Mouse (Mus musculus) small intestine, adult 2 months (tissue): Measurements from ENCODE around the gene Rpap1. TPM values are rescaled to one million over a fixed set of nuclear protein-coding genes. Genes with fewer than 3 reads are reported as not detected.
A peak's percentile ranks its signal among the peaks of the same experiment; 100 is the strongest.

Source experiments
- H3K27ac ChIP-seq: fragments of 200-500 bp; 2 replicates; pipeline ENCODE4 v1.5.1; 2012; ENCODE audit warnings: low read depth, low read length, control low read depth, inconsistent platforms; ENCODE audit not compliant: insufficient read depth
- H3K27me3 ChIP-seq: fragments of 200-500 bp; 2 replicates; pipeline ENCODE4 v1.6.1; 2012; ENCODE audit warnings: mild to moderate bottlenecking, moderate library complexity, low read length, inconsistent platforms; ENCODE audit not compliant: control insufficient read depth, insufficient read depth
- H3K36me3 ChIP-seq: fragments of 200-500 bp; 2 replicates; pipeline ENCODE4 v1.6.1; 2012; ENCODE audit warnings: mild to moderate bottlenecking, low read length, control low read depth, inconsistent platforms; ENCODE audit not compliant: control insufficient read depth, insufficient read depth
- H3K4me1 ChIP-seq: fragments of 200-500 bp; 2 replicates; pipeline ENCODE4 v1.6.1; 2012; ENCODE audit warnings: low read length, inconsistent platforms, mixed read lengths; ENCODE audit not compliant: control insufficient read depth, insufficient read depth, insufficient read length
- H3K4me3 ChIP-seq: fragments of 200-500 bp; 2 replicates; pipeline ENCODE4 v1.5.1; 2012; ENCODE audit warnings: low read depth, mild to moderate bottlenecking, control low read depth, inconsistent platforms, low read length, moderate library complexity
- CTCF ChIP-seq: fragments of 200-500 bp; IDR thresholded peaks from 2 replicates; pipeline ENCODE4 v1.5.1; 2012; ENCODE audit warnings: low read depth, mild to moderate bottlenecking, control low read depth, inconsistent platforms, low read length, moderate library complexity, mixed read lengths; ENCODE audit not compliant: insufficient replicate concordance, insufficient read length; ENCODE audit errors: extremely low read depth
- POLR2A ChIP-seq: fragments of 200-500 bp; IDR thresholded peaks from 2 replicates; pipeline ENCODE4 v1.6.1; 2012; ENCODE audit warnings: low read depth, mild to moderate bottlenecking, control low read depth, inconsistent platforms, low read length, moderate library complexity
- WGBS: fragments of 180-500 bp; shearing (Covaris S2); methylation state at CpG from one replicate; pipeline ENCODE4 v1.1.7; 2018; 5-methylcytosine and 5-hydroxymethylcytosine counted together
- polyA plus RNA-seq: library from polyadenylated mRNA; depleted of rRNA; stranded (reverse); fragments of >200 nt; gene quantifications from 2 replicates; pipeline ENCODE4 v1.2.3, GENCODE M21; 2012

The Rpap1 gene
- polyA plus RNA-seq, 1 experiment, result 18.2 TPM

GRCm38 (mm10) chr2:119758844-119759835, 28.2 kb downstream of the Rpap1 start:
- TF ChIP-seq POLR2A (no peak), CTCF (no peak)
- Histone ChIP-seq H3K27ac (no peak overlapping the region), H3K4me1 (peaks cover 8% of the 10 kb centered on the region), H3K36me3 (peaks cover 3% of the 10 kb centered on the region), H3K27me3 (peaks cover 21% of the 10 kb centered on the region), H3K4me3 (peak overlapping the region; percentile 85)
- 13% methylated on average over 44 of the region's 44 CpGs for WGBS

DNA sequence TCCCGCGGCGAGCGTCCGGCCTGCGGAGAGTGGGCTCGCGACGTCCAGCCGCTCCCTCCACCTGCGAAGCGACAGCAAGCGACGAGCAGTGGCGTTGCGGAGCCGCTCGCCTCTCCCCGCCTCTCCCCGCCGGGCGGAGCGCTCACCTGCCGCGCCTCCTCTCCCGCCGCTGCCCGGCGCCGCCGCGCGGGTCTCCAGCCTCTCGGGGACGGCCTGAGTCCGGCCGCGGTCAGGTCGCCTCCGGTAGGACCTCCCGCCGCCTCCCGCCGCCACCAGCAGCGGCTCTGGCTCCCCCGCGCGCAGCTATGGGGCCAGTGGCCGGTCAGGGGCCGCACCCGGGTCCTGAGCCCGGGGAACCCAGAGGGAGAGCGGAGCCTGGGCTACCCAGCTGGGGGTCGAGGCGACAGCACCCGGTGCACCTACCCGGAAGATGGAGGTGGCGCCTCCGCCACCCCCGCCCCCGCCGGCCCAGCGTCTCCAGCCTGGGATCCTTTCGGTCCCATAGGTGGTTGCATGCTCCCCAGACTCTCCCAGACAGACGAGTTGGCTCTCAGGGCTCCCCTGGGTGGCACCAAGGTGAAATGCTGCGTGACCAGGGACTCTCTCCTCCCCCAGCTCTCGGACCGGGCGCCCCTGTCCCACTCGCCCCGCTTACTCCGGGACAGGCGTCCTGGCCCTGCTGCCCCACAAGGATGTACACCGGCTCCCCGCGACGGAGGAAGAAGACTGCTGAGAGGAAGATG, 29.1 kb downstream of the Rpap1 start:
- TF ChIP-seq POLR2A, result no peak
- no peak for TF ChIP-seq CTCF
- 1% methylated on average over 74 of the region's 77 CpGs for WGBS
- H3K4me1 ChIP-seq, result peaks cover 8% of the 10 kb centered on the region
- no peaks in the 10 kb centered on the region for H3K36me3 ChIP-seq
- peak overlapping the region; percentile 85 for H3K4me3 ChIP-seq
- no peak overlapping the region for H3K27ac ChIP-seq
- peaks cover 21% of the 10 kb centered on the region for H3K27me3 ChIP-seq

DNA sequence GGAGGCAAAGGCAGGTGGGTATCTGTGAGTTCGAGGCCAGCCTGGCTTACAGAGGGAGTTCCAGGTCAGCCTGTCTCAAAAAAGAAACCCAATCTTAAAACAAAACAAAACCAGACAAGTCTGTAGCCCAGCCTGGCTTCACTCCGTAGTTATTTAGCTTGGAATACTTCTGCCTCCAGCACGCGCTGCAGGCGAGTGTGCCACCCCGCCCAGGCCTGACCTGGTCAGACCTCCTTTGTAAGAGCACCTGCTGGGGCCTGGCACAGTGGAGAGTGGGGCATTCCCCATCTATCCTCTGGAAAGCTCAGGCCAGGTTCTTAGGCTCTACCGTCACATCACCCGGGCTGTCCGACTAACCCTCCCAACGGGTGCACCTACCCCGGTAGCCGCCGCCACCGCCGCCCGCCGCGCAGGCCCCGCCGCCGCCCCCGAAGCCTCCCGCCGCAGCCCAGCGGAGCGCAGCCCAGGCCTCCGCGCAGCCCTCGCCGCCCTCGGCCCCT, 29.7 kb downstream of the Rpap1 start:
- no peak for TF ChIP-seq POLR2A
- Histone ChIP-seq H3K4me1 (peaks cover 8% of the 10 kb centered on the region), H3K36me3 (no peaks in the 10 kb centered on the region), H3K4me3 (peak overlapping the region; percentile 85), H3K27ac (no peak overlapping the region), H3K27me3 (peaks cover 21% of the 10 kb centered on the region)
- 4% methylated on average over 31 of the region's 31 CpGs for WGBS

DNA sequence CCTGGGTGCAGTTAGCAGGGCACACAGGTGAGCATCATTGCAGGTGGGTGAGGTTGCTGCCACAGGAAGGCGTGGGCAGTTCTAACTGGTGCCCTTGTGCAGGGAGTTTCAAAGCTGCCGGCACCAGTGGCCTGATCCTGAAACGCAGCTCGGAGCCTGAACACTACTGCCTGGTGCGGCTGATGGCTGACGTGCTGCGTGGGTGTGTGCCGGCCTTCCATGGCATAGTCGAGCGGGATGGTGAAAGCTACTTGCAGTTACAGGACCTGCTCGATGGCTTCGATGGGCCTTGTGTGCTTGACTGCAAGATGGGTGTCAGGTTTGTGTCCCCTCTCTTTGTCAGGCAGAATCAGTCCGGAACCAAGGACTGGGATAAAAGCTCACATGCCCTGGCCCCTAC, 38.1 kb downstream of the Rpap1 start:
- H3K4me1 ChIP-seq, result peaks cover 4% of the 10 kb centered on the region; the same call in 1 of the 2 replicates
- no peak overlapping the region for H3K4me3 ChIP-seq
- no peak overlapping the region for H3K27ac ChIP-seq
- H3K27me3 ChIP-seq, result no peaks in the 10 kb centered on the region
- TF ChIP-seq CTCF, result no peak
- no peak for TF ChIP-seq POLR2A
- 89% methylated on average over 13 of the region's 13 CpGs for WGBS
- peaks cover 22% of the 10 kb centered on the region for H3K36me3 ChIP-seq

- no peak overlapping the region for H3K4me3 ChIP-seq
- H3K36me3 ChIP-seq, result peaks cover 22% of the 10 kb centered on the region
- H3K27ac ChIP-seq, result no peak overlapping the region
- 84% methylated on average over 7 of the region's 7 CpGs for WGBS
- no peaks in the 10 kb centered on the region for H3K27me3 ChIP-seq
- TF ChIP-seq CTCF (no peak), POLR2A (no peak)
- peaks cover 8% of the 10 kb centered on the region for H3K4me1 ChIP-seq
Observed at GRCm38 (mm10) chr2:119747554-119747953, 39.8 kb downstream of the Rpap1 start.

DNA sequence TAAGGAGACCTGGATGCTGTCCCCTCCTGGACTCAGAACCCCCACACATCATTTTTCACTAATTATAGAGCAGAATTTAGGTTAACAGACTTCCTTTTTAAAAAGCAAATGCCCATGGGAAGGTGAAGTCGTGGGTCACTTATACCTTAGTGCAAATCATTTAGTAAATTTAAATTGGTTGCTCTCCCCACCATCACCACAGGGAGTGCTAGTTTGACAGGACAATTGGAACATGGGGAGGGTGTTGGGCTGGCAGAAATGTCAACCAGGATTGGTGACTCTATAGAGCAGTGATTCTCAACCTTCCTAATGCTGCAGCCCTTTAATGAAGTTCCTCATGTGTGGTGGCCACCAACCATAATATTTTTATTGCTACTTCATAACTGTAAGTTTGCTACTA, 42.1 kb downstream of the Rpap1 start:
- peak overlapping the region; percentile 95 for H3K27ac ChIP-seq
- H3K27me3 ChIP-seq, result no peaks in the 10 kb centered on the region
- TF ChIP-seq POLR2A (no peak), CTCF (no peak)
- peaks cover 7% of the 10 kb centered on the region; the same call in 1 of the 2 replicates for H3K36me3 ChIP-seq
- peaks cover 19% of the 10 kb centered on the region for H3K4me1 ChIP-seq
- H3K4me3 ChIP-seq, result no peak overlapping the region
- 13% methylated on average over 1 of the region's 1 CpGs for WGBS
